Mouse (Mus musculus) left cerebral cortex, adult 8-10 months (tissue): ENCODE measurements around the gene Sgf29. TPM values are rescaled to one million over a fixed set of nuclear protein-coding genes. Genes with fewer than 3 reads are reported as not detected.
"Not testable (repeated sequence)": the region's sequence is repeated elsewhere in the genome, so short reads cannot be mapped to it uniquely, and the experiment has no call there.

Experiments
- DNase-seq, 2 experiments: peaks; one replicate each; pipeline ENCODE4 v3.0.0; 2022; ENCODE audit warnings: low spot score in 2 of 2
- total RNA-seq, 4 experiments: library from RNA; stranded (reverse); gene quantifications; 2 replicates each; pipeline ENCODE4 v1.2.4; 2022

The Sgf29 gene
- total RNA-seq, 4 experiments from 2014 or later: 28.4 to 39.0 (median 33.6) TPM

DNA sequence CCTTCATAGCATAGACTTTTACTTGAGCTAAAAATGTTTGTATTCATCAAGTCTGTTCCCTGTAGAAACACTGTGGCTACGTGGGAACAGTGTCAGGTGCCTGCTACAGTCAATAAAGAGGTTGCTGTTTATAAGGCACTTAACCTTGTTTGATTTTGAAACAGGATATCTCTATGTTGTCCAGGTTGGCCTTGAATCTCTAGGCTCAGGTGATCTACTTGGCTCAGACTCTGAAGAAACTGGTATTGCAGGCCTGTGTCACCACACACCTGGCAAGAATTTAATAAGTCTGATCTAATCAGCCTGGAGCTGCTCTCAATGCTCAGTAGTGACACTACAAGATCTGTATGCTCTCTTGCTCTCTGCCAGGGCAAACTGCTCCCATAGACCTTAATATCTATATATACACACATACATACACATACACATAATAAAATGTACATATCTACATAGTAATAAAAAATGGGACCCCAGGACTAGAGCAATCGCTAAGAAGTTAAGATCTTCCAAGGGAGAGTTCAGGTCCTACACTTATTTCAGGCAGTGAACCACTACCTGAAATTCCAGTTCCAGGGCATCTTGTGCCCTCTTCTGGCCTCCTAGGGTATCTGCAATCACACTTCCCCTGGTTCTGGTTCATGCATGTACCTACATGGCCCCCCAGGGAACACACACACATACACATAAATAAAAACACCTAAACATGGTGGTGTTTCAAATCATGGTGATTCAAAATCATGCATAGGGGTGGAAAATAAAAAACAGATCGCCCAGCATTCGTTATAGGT lies 12.2 kb upstream of the Sgf29 start:
- DNase-seq: no peak

DNA sequence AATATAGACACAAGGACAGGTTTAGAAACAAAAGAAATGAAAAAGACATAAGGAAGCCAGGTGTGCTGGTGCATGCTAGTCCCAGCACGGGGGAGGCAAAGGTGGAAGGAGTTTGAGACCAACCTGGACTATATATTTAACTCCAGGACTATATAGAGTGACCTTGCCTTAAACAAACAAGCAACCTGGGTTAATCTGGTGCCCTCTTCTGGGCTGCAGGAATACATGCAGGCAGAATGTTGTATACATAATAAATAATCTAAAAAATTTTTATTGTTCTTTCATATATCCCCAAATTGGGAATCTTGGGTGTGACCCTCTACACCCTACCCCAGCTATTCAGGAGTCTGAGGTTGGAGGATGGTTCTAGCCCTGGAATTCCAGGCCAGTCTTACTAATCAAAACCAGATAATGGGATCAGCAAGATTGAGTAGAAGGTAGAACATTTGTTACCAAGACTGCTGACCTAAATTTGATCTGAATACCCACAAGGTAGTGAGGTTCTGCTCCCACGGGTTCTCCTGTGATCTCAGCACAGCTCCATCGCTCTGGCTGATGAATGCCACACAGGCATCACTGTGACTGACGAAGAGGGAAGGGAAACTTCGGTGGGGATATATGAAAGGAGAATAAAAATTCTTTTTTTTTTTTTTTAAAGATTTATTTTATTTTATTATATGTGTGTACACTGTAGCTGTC lies 6.4 kb upstream of the Sgf29 start:
- no peak for DNase-seq

DNA sequence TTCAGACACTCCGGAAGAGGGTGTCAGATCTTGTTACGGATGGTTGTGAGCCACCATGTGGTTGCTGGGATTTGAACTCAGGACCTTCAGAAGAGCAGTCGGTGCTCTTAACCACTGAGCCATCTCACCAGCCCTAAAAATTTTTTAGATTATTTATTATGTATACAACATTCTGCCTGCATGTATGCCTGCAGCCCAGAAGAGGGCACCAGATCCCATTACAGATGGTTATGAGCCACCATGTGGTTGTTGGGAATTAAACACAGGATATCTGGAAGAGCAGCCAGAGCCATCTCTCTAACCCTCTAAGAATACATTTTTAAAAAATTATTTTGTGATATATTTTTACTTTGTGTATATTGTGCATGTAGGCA lies 5.9 kb upstream of the Sgf29 start:
- not testable (repeated sequence) for DNase-seq

DNA sequence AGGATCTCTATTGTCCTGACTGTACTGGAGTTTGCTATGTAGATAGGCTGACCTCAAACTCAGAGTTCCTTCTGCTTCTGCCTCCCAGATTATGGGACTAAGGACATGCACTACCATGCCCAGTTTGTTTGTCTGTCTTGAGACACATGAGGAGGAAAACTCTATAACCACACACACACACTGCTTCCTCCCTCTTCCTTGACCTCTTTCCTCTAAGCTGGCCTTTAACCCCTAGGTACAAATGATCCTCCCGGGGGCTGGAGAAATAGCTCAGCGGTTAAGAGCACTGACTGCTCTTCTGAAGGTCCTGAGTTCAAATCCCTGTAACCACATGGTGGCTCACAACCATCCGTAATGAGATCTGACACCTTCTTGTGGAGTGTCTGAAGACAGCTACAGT lies 4.8 kb upstream of the Sgf29 start:
- no peak for DNase-seq

DNA sequence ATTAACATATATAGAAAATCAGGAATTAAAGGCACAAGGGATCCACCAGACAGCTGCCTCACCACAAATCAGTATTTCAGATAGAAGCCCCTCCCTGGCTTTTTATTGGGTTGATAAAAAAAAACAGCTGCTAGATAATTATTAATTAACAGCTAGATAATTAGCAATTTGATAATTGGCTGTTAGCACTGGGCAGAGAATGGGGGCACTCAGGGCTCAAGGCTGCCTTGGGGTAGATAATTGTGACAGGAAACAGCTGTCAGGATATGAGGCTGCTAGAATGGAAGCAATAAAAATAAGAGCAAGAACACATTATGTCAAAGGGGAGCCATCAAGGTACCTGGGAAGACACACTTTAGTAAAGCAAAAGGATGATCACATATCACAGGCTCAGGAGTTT lies 4.2 kb upstream of the Sgf29 start:
- no peak for DNase-seq

DNA sequence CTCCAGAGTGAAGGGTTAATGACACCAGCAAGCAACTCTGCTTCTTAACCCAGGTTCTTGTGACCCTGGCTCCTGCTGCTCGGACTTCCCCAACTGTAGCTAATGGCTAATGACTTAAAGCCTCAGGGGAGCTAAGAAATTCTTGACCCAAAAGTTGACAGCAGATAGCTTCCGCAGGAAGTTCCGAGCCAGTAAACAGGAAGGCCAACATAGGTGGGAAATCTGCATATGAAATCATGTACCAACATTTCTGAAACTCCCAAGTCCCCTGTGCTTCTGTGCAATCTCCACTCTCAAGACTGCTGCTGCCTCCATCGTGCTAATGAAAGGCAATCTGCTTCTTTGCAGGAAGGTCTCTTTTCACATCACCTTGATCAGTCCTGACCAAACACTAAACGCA lies 3.4 kb upstream of the Sgf29 start:
- DNase-seq: no peak

DNA sequence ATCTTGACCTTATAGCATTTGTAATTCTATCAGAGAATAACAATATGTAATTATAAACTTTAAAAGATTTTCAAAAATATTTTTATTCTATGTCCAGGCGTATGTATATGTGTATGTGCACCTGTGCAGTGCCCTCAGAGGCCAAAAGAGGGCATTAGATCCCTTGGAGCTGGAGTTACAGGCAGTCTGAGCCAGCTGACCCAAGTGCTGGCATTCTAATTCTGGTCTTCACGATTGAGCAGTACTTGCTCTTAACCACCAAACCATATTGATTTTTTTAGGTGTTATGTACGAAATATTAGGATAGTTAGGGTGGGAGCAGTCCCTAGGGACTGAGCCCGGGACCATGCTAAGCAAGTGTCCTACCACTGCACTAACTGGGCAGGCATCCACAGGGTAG lies 623 bp upstream of the Sgf29 start:
- no peak for DNase-seq

DNA sequence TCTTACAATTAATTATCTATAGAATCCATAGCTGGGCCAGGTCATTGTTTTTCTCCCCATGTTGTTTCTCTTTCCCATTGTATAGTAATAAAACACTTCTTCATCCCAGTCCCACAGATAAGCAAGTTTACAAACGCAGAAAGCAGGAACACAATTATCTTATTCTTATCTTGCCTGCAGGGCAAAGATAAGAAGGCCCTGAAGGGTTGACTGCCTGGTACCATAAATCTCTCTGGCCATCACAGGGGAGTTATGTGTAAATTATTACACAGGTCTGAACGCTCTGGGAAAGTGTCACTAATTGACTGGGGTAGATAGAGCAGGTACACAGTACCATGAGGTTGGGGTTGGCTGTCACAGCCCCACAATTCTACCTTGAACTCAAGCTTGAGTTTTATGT lies 1.7 kb downstream of the Sgf29 start:
- no peak for DNase-seq

DNA sequence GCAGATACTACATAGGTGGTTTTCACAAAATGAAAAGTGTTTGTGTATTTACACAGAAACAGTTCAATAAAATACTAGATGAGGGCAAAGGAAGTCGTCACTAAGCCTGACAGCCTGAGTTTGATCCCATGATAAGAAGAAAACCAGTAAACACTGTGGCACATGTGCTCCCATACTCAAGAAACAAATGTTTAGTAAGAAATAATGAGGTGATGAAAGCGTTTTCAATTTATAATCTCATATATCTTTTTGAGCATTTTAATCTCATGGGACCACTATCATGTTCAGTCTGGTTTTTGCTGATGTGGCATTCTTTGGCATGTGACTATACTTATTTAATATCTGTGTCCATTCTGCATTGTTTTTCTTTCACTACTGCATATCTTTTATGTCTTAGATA lies 4.9 kb downstream of the Sgf29 start:
- no peak for DNase-seq

DNA sequence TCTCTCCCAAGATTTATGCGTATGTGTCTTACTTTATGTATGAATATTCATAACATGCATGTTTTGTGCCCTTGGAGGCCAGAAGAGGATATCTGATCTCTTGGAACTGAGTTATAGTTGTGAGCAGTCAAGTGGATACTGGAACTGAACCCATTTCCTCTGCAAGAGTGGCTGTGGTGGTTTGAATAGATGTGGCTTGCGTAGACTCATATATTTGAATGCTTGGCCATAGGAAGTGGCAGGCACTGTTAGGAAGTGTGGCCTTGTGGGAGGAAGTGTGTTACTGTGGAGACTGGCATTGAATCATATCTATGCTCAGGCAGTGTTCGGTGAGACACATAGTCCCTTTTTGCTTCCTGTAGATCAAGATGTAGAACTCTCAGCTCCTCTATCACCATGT lies 6.6 kb downstream of the Sgf29 start:
- no peak for DNase-seq

DNA sequence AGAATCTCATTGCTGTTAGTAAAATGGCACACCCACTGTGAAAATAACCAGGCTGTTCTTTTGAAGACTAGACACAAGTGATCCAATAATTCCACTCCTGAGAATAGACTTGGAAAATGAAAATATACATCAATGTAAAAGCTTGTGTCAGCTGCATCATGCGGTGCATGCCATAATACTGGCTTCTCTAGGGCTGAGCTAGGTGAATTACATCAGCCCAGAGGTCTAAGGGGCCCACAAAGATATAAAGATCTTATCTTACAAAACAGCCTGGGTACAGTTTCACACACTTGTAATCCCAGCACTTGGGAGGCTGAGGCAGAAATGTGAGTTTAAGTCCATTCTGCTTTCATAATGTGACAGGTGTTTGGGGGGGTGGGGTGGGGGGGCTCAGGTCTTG lies 8.4 kb downstream of the Sgf29 start:
- DNase-seq: no peak

DNA sequence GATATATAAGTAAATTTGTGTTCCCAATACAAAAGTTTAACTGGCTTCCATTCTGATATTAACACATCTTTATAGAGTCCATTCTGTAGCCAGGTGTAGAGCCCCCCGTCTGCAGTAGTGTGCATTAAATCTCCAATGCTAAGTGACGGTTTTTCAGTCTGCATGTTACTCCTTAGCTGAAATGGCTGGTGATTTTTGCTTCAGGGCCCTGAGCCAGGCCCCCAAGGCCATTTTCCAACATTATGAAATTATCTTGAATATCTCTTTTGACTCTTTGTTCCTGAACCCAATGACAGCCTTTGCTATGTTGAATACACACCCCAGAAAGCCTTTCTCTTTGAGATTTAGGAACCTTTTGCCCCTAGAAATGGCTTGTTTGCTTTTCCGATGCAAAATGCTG lies 10.7 kb downstream of the Sgf29 start:
- DNase-seq: no peak

DNA sequence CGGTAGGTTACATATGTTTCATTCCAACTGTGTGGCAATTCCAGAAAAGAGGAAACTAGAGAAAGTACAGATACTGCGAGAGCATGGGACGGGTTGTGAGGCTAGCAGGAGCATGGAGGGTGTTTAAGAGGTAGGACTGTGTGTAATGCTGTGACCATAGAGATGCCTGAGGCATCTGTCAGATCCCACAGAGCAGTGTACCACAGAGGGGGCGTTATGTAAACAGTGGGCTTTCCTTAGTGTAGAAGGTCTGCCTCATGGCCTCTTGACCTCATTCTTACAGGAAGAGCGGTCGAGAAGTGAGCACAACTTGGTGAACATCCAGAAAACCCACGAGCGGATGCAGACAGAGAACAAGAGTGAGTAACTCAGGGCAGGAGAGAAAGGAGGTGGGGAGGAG lies 14.5 kb downstream of the Sgf29 start:
- no peak for DNase-seq

DNA sequence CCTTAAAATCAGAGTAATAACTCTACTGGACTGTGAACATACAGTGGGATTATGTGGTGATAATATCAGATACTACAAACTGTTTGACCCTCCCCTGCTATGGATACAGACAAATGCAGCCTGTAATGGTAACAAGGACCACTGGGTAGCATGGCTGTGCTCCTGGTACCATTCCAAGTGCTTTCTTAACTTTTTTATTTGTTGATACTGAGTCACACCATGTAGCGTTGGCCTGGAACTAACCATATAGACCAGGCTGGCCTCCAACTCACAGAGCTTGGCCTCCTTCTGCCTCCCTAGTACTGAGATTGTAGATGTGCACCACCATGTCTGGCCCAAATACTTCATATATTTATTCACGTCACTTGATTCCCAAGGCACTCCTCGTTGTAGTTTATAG lies 16.2 kb downstream of the Sgf29 start:
- no peak for DNase-seq

DNA sequence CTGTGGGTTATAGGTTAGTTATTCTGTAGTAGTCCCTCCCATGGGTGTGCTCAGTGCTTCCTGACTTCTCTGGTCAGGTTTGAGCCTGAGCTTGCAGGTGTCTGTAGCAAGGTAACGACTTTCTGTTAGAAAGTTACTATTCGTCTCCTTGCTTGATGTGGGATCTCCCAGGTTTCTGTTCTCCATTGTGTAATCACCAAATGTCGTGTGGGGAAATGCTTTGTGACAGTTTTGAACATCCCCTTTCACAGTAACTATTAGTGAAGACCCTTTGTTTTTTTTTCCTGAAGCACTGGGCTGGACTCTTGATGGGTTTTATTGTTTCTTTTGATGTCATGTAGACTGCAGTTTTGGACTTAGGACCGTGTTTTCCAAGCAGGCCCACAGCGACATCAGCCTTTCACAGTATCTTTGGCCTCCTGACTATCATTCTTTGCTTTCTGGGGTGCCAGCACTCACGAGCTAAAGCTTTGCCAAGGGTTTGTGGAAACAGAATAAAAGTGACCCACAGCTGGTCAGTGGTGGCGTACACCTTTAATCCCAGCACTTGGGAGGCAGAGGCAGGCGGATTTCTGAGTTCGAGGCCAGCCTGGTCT lies 18.5 kb downstream of the Sgf29 start:
- no peak for DNase-seq

DNA sequence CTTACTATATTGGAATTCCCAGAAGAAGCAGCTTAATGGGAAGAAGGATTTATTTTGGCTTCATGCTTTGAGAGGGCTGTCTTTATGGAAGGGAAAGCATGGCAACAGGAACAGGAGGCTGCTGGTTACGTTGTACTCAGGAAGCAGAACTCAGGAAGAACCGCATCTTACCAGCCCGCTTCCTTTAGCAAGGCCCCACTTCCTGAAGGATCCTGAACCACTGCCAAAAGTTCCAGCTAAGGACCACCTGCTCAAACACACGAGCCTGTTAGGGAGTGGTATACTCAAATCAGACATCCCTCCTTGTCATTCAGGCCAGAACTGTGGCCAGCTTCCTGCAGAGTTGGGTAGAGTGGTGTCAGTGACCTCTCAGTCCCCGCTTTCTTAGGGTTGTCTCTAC lies 19.3 kb downstream of the Sgf29 start:
- no peak for DNase-seq

DNA sequence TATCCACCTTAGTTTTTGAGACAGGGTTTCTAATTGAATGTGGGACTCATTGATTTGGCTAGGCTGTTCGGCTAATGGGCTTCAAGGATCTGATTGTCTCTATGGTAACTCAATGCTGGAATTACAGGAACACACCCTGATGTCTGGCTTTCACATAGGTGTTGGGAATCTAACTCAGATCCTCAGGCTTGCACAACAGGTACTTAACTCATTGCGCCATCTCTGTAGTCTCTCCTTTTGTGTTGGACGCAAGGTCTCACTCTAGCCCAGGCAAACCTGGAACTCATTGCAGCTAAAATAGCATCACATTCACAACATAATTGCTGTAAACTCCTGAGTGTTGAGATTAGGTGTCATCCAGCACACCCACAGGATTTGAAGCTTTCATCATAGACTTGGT lies 21.0 kb downstream of the Sgf29 start:
- no peak for DNase-seq

DNA sequence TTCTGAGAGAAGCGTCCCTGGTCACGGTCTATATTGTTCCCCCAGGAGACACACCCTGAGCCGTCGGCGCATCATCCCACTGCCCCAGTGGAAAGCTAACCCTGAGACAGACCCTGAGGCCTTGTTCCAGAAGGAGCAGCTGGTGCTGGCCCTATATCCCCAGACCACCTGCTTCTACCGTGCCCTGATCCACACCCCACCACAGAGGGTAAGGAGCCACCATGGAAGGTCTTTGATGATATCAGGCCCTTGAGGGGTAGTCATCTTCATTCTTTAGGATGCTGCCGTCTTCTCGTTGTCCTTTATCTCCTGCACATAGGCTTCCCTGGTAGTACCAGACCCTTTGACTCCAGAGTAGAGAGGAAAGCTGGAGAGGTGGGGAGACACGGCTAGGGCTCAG lies 23.0 kb downstream of the Sgf29 start:
- DNase-seq: no peak

DNA sequence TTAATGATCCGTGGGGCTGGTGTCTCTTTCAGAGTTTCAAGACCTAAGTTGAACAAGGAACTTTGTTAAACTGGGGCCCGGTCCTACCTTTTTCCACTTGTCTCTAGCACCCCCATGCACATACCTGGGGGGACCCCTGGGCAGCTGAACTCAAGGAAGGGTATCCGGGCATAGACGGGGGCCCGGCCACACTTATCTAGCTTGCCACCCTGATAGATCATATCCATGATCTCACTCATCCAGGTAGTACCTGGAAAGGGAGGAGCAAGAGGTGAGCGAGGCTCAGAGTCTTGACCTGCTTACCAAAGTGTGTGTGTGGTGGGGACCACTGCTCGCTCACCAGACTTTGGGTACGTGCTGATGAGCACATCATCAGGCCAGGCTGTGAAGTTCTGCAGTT lies 26.0 kb downstream of the Sgf29 start:
- no peak for DNase-seq

DNA sequence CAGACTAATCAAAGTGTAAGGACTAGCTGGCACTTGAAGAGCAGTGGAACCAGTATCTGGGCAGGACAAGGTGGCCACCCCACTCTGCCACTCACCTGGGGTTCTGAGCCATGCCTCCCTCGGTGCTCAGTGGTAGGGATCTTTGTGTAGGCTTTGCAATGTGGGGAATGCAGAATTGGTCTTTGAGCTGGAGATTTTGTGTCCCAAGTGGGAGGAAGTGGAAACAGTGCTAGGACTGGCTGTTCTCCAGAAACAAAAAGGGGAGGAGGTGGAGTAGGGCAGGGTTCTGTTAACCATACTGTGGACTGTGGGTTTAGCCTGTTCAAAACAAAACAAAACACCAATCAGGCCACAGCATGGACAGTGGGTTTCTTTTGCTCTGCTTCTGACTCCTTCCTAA lies 27.1 kb downstream of the Sgf29 start, which contains the start of gene Sult1a1:
Gene Sult1a1 (minus strand): TSS at position 226 of the 400 bp plus-strand sequence.
- no peak for DNase-seq

DNA sequence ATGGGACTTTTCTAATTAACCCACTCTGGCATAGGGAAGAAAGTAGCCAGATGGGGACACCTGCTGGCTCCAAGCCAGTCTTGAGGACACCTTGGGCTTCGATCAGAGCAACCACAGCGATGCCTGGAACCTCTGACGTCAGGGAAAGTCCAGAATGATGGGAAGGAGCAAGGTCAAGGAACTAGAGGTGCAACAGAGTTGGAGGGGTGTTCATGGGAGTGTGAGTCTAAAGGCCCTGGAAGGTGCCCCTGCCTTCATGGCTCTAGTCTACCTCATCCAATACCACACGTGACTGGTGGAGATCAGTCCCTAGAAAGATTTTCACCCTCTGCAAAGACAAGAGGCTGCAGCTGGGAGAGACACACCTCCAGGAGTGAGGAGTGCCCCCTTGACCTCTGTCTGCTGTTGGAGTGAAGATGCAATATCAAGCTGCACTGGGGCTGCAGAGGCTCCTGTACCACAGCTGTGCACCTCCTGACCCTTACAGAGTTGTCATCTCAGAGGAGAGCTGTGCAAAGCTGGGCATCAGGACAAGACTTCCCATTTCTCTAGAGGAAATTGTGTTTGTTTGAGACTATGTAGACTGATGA lies 27.6 kb downstream of the Sgf29 start:
- DNase-seq: no peak

DNA sequence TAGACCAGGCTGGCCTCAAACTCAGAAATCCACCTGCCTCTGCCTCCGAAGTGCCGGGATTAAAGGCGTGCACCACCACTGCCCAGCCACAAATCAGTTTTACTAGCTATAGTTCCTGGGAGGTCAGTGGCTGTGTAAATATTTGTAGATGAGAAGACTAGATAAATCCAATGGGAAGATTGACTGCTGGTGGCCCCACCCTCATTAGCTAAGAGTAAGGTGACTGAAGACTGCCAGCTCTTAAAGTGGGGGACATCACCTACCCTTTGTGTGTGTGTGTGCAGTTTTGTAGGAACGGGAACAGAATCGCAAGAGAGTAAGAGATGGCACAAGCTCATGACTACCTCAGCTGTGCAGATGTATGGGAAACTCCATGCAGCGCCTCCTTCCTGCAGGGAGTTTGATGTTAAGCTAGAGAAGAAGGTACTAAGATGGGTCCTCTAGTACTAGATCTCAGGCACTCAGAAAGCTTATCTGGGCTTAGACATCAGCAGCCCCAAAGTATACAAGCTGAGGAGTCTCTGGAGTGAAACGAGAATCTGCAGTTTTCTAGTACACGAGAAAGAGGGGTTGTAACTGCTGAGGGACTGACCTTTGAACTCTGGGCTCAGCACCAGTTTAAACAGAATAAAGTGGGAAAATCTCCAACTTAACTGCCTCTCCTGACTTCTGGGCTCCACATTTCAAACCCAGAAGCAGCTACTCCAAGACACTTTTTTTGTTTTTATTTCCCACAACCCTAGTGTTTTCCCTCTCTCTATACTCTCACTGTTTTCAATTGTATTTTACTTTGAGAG lies 29.6 kb downstream of the Sgf29 start:
- DNase-seq: no peak
